Mouse (Mus musculus): ENCODE measurements at regions not wholly inside any gene's neighbourhood (a gene's known extent, or its start where the extent isn't known, plus 50 kb on each side); places are given as distances from the start of the nearest gene placed in this dataset.

DNA sequence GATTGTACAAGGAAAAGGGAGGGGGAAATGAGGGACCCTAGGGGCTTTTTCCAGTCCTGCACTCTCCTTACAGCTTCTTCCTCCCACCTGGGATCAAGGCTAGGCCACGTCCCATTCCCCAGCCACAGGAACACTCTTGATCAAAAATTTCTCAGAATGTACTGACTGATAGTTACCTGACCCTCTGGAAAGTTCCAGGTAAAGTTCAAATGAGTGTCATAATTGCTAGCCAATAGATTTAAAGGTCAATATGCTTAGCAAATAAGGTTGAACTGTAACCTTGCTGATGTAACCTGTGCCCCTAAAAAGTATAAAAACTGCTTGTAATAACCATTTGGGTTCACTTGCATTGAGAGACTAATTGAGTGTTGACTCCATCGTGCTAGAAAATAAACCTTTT lies 61.1 kb upstream of the P2ry1 start:
- TF ChIP-seq GATA4 (IDR thresholded peaks at IDR 0.05; ENCODE audit: insufficient replicate concordance, low read length): no peak

DNA sequence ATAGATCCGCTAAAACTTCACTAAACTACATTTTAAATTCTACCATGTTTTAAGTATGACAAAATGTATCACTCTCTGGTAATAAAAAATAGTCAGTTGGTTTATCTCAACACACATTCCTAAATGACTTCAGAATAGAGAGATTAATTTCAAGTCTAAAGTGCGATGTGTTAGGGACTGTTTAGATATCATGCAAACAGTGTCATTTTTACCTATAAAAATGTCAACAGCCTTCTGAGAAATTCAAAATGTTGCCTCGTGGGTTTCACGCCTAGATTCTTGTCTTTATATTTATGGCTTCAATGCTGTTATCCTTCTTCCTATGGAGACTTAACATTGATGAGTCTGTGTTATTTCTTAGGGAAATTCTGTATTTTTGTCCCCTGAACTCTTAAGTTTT lies 53.7 kb upstream of the P2ry1 start:
- TF ChIP-seq GATA4 (IDR thresholded peaks at IDR 0.05; ENCODE audit: insufficient replicate concordance, low read length): no peak
